Mouse (Mus musculus): ENCODE data around the gene Ptbp3. TPM values are rescaled to one million over a fixed set of nuclear protein-coding genes. Genes with fewer than 3 reads are reported as not detected.
A peak's percentile ranks its signal among the peaks of the same experiment; 100 is the strongest.

Gene Ptbp3
- total RNA-seq, 2 experiments from 2014 or later: 28.1 to 32.0 TPM

DNA sequence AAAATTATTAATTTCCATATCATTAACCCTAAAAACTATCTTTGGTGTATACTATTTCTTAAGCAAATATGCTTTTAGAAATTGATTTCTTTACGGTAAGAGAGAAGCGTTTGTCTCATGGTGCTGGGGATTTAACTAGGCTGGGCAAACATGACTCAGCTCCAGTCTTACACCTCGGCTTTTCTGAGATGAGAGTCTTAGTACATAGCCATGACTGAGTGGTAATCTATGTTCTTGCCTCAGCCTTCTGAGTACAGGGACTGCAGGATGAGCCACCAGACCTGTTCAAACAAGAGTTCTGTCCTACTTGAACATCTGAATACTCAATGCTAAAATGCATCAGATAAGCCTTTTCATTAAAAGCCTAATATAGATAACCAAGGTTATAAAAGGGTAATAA lies 24.3 kb downstream of the Ptbp3 start:
- intact Hi-C loops (cut with DNase I): no loop called here
- peak in 1 of 2 experiments; percentile 42 for DNase-seq (ENCODE audit: low spot score in 2 of 2)

DNA sequence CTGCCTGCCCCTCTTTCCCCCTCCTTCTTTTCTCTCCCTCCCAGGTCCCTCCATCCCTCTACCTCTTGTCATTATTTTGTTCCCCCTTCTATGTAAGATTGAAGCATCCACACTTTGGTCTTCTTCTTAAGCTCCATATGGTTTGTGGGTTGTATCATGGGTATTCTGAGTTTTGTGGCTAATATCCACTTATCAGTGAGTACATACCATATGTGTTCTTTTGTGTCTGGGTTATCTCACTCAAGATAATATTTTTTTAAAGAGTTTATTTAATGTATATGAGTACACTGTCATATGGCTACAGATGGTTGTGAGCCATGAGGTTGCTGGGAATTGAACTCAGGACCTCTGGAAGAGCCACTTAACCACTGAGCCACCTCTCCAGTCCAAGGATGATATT lies 38.8 kb downstream of the Ptbp3 start:
- DNase-seq (ENCODE audit: low spot score in 2 of 2): no peak
- intact Hi-C loops (cut with DNase I): no loop called here

DNA sequence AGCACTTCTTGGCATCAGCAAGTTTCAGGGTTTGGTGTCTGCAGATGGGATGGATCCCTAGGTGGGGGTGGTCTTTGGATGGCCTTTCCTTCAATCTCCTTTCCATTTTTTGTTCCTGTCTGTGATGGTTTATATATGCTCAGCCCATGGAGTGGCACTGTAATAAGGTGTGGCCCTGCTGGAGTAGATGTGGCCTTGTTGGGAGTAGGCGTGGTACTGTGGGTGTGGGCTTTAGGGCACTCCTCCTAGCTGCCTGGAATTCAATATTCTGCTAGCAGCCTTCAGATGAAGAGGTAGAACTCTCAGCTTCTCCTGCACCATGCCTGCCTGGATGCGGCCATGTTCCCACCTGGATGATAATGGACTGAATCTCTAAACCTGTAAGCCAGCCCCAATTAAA lies 39.6 kb downstream of the Ptbp3 start:
- intact Hi-C loops (cut with DNase I): no loop called here
- DNase-seq (ENCODE audit: low spot score in 2 of 2): no peak

DNA sequence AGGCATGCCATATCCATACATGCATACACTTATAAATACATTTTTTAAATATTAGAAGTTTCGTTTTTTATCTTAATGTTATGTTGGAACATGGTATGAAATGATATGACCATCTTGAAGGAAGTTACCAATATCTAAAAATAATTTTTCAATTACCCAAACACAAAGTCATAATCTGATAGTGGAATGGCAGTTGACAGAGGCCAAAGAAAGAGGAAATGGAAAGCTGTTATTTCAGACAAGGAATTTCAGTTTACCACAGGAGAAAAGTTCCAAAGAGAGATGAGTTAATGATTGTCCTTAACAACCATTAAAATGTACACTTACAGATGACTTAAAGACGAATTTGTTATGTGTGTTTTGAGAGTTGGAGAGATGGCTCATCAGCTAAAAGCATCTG lies 41.4 kb downstream of the Ptbp3 start:
- intact Hi-C loops (cut with DNase I): no loop called here
- DNase-seq (ENCODE audit: low spot score in 2 of 2): no peak

DNA sequence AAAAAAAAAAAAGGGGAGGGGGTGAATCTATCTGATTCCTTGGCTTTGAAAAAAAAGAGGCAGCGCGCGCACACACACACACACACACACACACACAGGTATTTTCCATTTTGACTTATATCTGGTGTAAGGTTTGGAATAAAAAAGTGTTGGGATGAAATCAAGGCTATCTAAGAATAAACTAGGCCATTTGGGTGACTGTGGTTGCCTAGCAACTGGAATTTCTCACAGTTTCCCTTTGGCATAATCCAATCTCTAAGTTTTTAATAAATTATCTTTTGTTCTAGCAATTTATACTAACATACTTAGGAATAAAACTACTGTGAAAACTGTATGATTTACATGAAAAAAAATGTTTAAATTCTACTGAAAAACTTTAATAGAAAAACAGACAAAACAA lies 42.5 kb downstream of the Ptbp3 start:
- intact Hi-C loops (cut with DNase I): no loop called here
- no peak for DNase-seq (ENCODE audit: low spot score in 2 of 2)

DNA sequence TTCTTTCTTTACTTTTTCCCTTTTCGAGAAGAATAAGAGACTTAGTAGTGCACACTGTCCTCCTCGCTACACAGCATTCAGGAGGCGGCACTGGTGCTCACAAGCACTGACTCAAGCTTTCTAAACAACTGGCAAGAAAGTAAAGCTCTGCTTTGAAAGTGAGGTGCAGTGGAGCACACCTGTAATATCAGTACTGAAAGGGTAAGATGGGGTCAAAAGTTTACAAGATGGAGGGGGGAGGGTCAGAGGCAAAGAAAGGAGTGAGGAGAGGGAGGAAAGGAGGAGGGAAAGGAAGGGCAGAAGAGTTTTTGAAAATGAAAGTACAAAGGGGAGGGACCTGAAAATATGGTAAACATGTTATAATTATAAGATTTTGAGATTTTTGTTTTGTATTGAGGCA lies 43.7 kb downstream of the Ptbp3 start:
- intact Hi-C loops (cut with DNase I): no loop called here
- no peak for DNase-seq (ENCODE audit: low spot score in 2 of 2)

DNA sequence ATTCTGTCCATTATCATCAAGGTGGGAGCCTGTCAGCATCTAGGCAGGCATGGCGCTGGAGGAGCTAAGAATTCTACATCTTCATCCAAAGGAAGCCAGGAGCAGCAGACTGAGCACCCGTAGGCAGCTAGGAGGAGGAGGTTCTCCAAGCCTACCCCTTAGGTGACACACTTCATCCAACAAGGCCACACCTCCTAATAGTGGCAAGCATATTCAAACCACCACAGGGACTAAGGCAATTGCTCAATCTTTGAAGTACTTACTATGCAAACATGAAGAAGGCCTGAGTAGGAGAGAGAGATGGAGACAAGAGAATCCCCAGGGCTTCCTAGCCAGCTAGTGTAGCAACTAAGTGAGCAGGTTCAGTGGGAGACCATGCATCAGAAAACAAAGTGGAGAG lies 58.1 kb downstream of the Ptbp3 start:
- intact Hi-C loops (cut with DNase I): no loop called here
- no peak for DNase-seq (ENCODE audit: low spot score in 2 of 2)

DNA sequence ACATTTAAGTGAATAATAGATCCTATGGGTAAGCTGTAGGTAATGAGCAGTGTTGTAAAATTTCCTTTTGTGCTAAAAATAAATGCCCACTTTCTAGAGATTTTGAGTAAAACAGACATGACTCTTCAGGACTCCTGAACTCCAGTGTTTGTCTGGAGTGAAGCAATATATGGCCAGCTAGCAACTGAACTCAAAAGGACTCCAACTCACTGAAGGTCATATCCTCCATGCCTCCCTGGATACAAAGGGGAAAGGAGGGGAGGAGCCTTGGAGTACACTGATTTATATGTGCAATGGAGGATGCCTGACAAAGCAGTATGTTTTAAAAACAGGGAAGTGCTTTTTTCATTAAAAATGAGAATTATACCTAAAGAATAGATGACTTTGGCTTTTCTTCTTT lies 77.9 kb downstream of the Ptbp3 start:
- intact Hi-C loops (cut with DNase I): no loop called here

DNA sequence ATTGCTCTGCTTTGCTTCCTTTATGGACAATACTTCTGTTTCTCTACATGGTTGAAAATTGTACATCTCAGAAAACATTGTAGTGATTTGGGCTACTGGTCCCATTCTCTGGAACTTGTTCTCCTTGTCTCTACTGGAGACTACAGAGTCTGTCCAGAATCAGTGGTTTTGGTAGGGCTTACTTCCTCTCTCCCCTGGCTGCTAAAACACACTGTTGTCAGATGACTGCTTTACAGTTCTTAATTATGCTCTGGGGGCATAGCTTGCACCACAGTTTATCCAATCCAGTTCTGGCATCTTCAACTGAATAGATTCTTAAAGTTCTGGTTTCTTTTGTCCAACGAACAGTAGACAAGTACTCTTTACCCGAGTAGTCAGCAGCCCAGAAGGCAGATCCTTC lies 83.7 kb downstream of the Ptbp3 start:
- DNase-seq (ENCODE audit: low spot score in 2 of 2): no peak
- intact Hi-C loops (cut with DNase I): no loop called here

More for the DNA sequence above, 77.9 kb downstream of the Ptbp3 start:
- DNase-seq (ENCODE audit: low spot score in 2 of 2): no peak

DNA sequence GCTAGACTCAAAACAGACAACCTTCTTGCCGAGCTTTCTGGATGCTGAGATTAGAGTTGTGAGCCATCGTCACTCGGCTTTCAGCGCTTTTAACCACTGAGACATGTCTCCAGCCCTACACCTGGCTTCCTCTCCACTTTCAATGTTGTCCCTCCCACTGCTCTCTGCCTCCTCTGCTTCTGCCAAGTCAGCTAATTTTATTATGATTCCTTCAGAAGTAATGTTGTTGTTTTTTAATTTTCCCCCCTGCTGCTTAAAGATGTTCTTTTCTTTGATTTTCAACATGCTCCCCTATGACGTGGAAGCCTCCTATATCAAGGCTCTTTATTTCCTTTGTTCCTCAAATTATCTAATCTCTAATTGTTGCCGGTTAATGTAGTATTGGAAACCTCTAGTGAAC lies 84.5 kb downstream of the Ptbp3 start:
- intact Hi-C loops (cut with DNase I): no loop called here
- DNase-seq (ENCODE audit: low spot score in 2 of 2): no peak

DNA sequence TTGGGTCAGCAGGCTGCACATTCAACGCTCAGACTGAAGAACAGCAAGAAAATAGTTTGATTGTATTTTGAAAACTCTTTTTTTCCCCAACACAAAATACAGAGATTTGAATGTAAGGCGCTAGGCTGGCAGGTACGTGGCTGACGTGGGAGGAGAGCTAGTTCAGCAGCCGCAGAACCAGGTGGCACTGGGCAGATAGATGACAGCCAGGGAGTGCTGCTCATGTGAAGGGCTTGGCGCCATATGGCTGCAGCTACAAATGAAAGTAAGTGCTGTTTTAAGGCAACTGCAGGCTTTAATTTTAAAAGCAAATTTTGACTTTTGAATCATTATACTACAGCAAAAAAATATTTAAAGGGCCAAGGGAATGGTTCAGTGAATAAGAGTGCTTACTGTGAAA lies 86.7 kb downstream of the Ptbp3 start:
- intact Hi-C loops (cut with DNase I): loop anchor here (2.0 kb wide), 1 partner anchor 78 kb away; no protein-coding TSS in a partner anchor
- peak; percentile 62 to 88 for DNase-seq (ENCODE audit: low spot score in 2 of 2)

DNA sequence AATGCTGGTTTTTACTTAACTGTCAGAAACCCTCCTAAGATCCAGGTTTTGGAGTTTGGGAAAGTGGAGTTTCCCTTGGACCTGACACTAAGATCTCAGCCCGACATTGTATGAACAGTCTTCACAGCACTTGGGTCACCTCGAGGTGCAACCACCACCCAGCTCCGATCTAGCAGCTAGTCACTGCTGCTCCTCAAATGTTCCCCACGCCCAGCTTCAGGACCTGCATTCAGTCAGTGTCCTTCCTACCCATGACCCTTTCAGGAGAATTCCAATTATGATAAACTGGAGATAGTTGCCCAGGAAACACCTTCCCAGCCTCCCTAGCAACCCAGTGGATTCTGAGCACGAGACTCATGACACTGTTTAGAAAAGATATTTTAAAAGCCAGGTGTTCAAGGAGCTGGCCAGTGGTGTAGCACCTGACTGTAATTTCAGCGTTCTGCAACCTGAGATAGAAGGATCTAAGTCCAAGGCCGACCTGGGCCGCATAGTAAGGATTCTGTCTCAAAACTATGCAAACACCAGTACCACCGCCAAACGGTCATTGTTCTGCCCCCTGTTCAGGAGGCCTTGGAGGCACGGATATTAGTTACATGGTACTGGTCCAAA lies 87.9 kb downstream of the Ptbp3 start:
- intact Hi-C loops (cut with DNase I): no loop called here
- DNase-seq (ENCODE audit: low spot score in 2 of 2): no peak

DNA sequence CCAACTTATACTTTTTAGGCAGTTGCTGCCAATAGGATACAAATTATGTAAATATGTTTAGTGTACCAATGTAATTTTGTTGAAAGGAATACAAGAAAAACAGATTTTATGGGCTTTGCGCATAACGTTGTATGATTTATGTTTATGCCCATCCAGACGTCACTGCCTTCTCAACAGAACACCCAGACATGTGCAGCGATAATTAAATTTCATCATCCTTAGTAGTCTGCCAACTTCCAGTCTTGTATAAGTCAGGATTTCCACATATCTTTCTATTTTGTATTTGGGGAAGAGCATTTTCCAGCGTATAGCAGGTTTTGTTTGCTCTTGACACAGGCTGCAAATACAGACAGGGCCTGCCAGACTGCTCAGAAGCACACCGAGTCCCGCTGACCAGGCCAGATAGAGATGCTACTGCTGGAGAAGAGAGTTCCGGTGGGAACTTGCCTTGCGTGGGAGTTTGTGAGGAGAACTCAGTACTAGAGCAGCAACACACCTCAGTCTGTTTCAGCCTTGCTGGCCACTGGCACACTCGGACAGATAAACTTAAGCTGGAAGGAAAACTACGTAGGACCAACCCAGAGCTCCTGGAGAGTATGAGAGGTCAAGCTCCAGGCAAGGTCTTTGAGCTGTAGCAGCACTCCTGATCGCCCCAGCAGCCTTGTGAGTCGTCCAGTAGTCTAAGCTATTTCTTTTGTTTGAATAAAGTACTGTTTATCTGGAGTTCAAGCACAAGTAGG lies 89.8 kb downstream of the Ptbp3 start:
- intact Hi-C loops (cut with DNase I): no loop called here
- DNase-seq (ENCODE audit: low spot score in 2 of 2): no peak

DNA sequence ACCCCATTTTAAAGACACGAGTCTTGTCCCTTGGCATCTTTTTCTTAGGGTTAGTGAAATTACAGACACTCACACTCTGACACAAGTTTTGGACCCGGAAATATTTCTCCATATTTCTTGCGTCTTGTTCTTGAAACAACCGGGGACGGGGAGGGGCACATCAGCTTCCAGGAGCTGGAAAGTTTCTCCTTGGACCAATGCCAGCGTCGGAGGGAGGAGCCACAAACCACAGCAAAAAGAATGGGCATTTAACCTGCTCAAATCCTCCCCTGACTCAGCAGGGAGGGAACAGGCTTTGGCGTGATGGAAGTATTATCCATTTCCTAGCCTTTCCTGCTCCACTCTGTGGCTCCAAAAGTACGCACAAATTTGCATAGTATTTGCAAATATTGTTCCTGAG lies 91.2 kb downstream of the Ptbp3 start:
- intact Hi-C loops (cut with DNase I): no loop called here
- DNase-seq (ENCODE audit: low spot score in 2 of 2): no peak

DNA sequence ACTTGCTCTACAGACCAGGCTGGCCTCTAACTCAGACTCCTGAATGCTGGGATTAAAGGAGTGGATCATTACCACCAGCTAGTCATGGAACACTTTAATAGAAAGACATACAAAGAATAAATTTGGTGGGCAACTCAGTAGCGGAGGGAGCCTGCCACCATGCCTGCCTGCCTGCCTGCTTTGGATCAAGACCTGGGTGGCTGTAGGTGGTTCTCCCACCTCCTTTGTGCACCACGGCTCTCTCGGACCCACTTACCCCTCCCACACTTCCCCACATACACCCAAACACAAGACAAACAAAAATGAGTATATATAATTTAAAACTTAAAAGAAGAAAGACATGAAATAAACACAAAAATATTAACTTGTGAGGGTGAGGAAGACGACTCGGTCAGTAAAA lies 92.1 kb downstream of the Ptbp3 start:
- intact Hi-C loops (cut with DNase I): no loop called here

DNA sequence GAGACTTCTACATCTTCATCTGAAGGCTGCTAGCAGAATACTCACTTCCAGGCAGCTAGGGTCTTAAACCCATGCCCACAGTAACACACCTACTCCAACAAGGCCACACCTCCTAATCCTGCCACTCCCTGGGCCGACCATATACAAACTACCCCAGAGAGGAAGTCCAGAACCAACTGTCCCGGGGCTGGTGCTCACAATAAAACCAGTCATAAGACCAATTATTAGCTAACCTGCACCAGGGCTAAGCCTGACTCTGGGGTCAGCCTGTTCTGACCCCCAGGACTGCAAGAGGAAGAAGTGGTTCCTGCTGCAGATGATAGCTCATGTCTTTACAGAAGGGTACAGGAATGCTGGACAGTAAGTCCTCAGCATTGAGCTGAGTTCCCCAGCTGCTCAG lies 93.7 kb downstream of the Ptbp3 start:
- intact Hi-C loops (cut with DNase I): no loop called here
- no peak for DNase-seq (ENCODE audit: low spot score in 2 of 2)

More for the DNA sequence above, 92.1 kb downstream of the Ptbp3 start:
- DNase-seq (ENCODE audit: low spot score in 2 of 2): no peak

DNA sequence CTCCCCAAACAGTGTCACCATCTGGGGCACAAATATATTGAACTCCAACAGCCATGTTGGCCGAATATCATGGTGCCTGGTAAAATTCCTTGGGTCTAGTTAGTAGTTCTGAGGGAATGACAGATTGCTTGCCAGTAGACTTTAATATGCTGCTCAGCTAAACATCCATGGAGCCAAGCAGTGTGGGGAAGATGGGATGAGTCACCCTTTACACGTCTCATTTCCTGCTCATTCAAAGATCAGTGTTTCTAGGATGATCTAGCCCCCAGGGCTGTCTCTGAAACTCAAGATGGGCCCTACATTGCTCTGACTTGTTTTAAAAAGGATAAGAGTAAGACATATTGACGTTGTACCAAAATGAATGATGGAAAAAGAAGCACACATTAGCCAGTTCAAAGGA lies 95.1 kb downstream of the Ptbp3 start:
- intact Hi-C loops (cut with DNase I): no loop called here
- peak in 1 of 2 experiments; percentile 54 for DNase-seq (ENCODE audit: low spot score in 2 of 2)

DNA sequence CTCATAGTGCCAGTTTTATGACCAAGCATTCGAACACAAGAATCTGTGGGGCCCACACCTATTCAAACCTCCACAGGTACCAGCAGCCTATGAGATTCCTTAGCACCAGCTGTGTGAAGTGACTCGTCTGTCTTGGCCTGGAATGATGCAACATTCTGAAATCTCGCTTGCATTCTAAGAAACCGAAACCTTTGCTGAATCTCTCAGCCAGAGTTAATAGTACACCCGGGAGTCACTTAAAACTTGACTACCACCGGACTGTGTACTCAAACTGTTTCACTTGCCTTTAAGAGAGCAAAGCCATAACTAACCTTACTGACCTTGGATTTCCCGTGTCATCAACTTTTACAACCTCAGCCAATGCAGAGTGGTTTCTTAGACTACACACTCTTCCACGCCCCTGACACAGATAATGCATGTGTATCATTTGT lies 96.6 kb downstream of the Ptbp3 start:
- intact Hi-C loops (cut with DNase I): no loop called here
- DNase-seq (ENCODE audit: low spot score in 2 of 2): no peak

DNA sequence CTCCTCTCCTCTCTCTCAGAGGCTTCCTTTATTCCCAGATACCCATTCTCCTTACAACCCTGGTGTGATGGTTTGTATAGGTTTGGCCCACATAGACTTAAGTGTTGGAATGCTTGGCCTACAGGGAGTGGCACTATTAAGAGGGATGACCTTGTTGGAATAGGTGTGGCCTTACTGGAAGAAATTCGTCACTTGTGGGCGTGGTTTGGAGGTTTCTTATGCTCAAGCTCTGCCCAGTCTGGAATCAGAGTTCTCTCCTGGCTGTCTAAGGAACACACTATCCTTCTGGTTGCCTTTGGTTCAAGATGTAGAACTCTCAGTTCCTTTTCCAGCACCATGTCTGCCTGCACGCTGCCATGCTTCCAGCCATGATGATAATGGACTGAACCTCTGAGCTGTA lies 98.3 kb downstream of the Ptbp3 start:
- intact Hi-C loops (cut with DNase I): no loop called here
- DNase-seq (ENCODE audit: low spot score in 2 of 2): no peak

DNA sequence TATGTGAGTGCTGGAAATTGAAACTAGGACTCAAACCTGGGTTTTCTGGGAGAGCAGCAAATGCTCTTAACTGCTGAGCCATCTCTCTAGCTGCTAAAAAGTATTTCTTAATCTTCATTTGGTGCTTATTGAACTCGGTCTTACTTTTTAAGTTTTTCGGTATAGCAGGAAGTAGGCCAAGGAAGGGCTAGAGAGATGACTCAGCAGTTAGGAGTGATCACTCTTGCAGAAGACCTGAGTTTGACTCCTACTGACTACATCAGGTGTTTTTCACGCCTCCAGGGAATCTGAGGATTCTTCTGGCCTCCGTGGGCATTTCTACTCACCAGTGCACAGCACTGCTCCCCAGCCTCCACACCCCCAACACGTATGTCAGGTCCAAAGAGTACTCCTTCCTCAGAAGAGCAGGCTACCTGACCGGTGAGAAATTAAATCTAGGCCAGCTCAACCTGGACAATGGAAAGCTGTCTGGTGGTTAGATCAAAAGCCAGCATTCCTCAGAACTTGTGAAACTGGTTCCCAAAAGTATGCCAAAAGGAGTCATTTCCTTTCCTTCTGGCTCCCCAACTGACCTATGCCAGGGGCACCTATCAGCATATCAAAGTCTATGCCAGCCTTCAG lies 98.8 kb downstream of the Ptbp3 start:
- intact Hi-C loops (cut with DNase I): no loop called here
- DNase-seq (ENCODE audit: low spot score in 2 of 2): no peak

DNA sequence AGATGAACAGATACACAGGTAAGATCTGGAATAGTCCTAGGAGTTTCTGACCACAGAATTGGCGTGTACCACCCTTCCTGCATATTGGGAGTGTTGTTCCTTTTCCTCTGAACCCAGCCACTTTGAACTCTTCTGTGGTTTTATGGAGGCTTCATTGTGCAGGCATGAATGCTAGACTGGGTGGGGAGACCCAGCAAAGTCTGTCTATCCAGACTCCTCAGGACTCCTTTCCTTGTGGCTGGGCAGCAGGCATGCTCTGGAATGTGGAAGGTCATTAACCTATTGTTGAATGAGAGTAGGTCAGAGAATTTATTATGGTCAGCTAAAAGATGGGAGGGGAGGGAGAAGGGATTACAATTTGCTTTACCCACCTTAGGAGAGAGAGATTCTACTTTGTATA lies 101.9 kb downstream of the Ptbp3 start:
- intact Hi-C loops (cut with DNase I): no loop called here
- no peak for DNase-seq (ENCODE audit: low spot score in 2 of 2)
